Comparison of ENCODE assay signal across 28 mouse cellular contexts in the genomic region with DNA sequence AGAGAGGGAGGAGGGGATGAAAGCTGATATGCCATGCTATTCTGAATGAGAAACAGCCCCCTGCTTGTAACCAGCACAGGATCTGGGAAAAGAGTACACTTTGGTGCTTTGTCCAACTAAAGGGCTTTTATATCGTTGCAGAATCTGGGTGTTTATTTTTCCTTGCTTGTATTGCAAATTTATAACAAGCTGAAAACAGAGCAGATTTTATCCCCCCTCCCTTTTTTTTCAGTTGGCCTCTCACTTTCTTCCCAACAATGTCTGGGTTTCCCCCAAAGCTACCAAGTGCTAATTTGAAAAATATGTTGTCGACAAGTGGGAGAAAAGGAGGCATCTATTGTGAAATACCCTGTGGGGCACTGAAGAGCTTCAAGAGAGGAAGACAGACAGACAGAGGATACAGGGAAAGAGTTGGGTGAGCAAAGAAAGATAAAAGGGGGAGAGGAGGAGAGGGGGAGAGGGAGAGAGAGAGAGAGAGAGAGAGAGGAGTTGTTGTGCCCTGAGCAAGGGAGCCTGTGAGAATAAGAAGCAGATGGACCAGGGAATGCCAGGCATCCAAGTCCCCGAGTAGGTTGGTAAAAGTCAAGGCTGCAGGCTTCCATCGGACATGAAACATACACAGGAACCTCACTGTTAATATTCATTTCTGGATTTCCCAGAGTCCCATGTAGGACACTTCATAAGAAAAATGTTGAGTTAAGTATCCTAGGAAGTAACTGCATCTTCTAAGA.
A peak's percentile ranks its signal among the peaks of the same experiment; 100 is the strongest.
DNase-seq lines count a peak whose midpoint lies in the region; ATAC-seq lines count a peak whose summit lies in the region.
"Had no signal": no experiment of that assay in that cellular context is flagged by ENCODE, and none has a peak within 500 bp of the region (broad histone marks: within the 10 kb centered on the region; RNA-seq: fewer than 3 reads in every experiment).

No protein-coding gene starts in this region.

- no peak overlapping the region for H3K9ac ChIP-seq in midbrain, embryonic 15.5 days
- H3K9ac ChIP-seq in limb, embryonic 13.5 days = no peak overlapping the region
- H3K9ac ChIP-seq in forebrain, embryonic 11.5 days (ENCODE audit: low read length) = no peak overlapping the region
- no peak overlapping the region for H3K9ac ChIP-seq in liver, embryonic 12.5 days
- H3K9ac ChIP-seq: forebrain, embryonic 13.5 days; heart, embryonic 15.5 days; hindbrain, embryonic 15.5 days; intestine, embryonic 15.5 days; stomach, embryonic 15.5 days had no signal

- H3K4me3 ChIP-seq in midbrain, embryonic 10.5 days = no peak overlapping the region
- H3K4me3 ChIP-seq in midbrain, embryonic 15.5 days = no peak overlapping the region
- no peak overlapping the region for H3K4me3 ChIP-seq in embryonic facial prominence, embryonic 10.5 days
- H3K4me3 ChIP-seq in limb, embryonic 13.5 days = no peak overlapping the region
- no peak overlapping the region for H3K4me3 ChIP-seq in forebrain, embryonic 11.5 days (ENCODE audit: low read depth, low read length)
- H3K4me3 ChIP-seq in liver, embryonic 12.5 days = no peak overlapping the region
- H3K4me3 ChIP-seq: forebrain, embryonic 13.5 days; heart, embryonic 15.5 days; hindbrain, embryonic 15.5 days; intestine, embryonic 15.5 days; stomach, embryonic 15.5 days had no signal

- no peak for ATAC-seq in midbrain, embryonic 15.5 days (replicated peaks)
- no peak; the same call in 1 of the 2 replicates for ATAC-seq in limb, embryonic 13.5 days (ENCODE audit: low FRiP score, low read depth)
- no peak for ATAC-seq in forebrain, embryonic 11.5 days (replicated peaks; ENCODE audit: low FRiP score)
- no peak for ATAC-seq in liver, embryonic 12.5 days
- ATAC-seq: activated CD4-positive, CD25-positive, alpha-beta regulatory T cell, adult 4 months; forebrain, embryonic 13.5 days had no signal

- no peaks in the 10 kb centered on the region for H3K36me3 ChIP-seq in midbrain, embryonic 10.5 days
- no peaks in the 10 kb centered on the region for H3K36me3 ChIP-seq in midbrain, embryonic 15.5 days (replicated peaks)
- no peaks in the 10 kb centered on the region for H3K36me3 ChIP-seq in embryonic facial prominence, embryonic 10.5 days (replicated peaks)
- H3K36me3 ChIP-seq in limb, embryonic 13.5 days = no peaks in the 10 kb centered on the region
- no peaks in the 10 kb centered on the region for H3K36me3 ChIP-seq in forebrain, embryonic 11.5 days (ENCODE audit: control insufficient read depth, insufficient read depth, low read length)
- no peaks in the 10 kb centered on the region for H3K36me3 ChIP-seq in liver, embryonic 12.5 days
- H3K36me3 ChIP-seq: G1E; heart, embryonic 15.5 days; hindbrain, embryonic 15.5 days; intestine, embryonic 15.5 days; stomach, embryonic 15.5 days had no signal

- peak overlapping the region; percentile 23; the same call in 1 of the 2 replicates for H3K27ac ChIP-seq in midbrain, embryonic 10.5 days (replicated peaks)
- H3K27ac ChIP-seq in midbrain, embryonic 15.5 days = no peak overlapping the region
- peak overlapping the region; percentile 79 for H3K27ac ChIP-seq in embryonic facial prominence, embryonic 10.5 days (replicated peaks)
- peak overlapping the region; percentile 34; the same call in 1 of the 2 replicates for H3K27ac ChIP-seq in limb, embryonic 13.5 days
- H3K27ac ChIP-seq in forebrain, embryonic 11.5 days (ENCODE audit: low read depth, low read length) = no peak overlapping the region
- H3K27ac ChIP-seq in liver, embryonic 12.5 days = no peak overlapping the region
- H3K27ac ChIP-seq: forebrain, embryonic 13.5 days; heart, embryonic 15.5 days; hindbrain, embryonic 15.5 days; intestine, embryonic 15.5 days; stomach, embryonic 15.5 days had no signal

- H3K9me3 ChIP-seq in midbrain, embryonic 10.5 days (replicated peaks) = no peaks in the 10 kb centered on the region
- no peaks in the 10 kb centered on the region for H3K9me3 ChIP-seq in midbrain, embryonic 15.5 days
- H3K9me3 ChIP-seq in embryonic facial prominence, embryonic 10.5 days = no peaks in the 10 kb centered on the region
- H3K9me3 ChIP-seq in limb, embryonic 13.5 days = no peaks in the 10 kb centered on the region
- H3K9me3 ChIP-seq in forebrain, embryonic 11.5 days (ENCODE audit: control insufficient read depth, low read length) = no peaks in the 10 kb centered on the region
- no peaks in the 10 kb centered on the region for H3K9me3 ChIP-seq in liver, embryonic 12.5 days (replicated peaks)
- H3K9me3 ChIP-seq: forebrain, embryonic 13.5 days; G1E; heart, embryonic 15.5 days; hindbrain, embryonic 15.5 days; intestine, embryonic 15.5 days; stomach, embryonic 15.5 days had no signal

- 74% methylated on average over 4 of the region's 4 CpGs for WGBS in midbrain, embryonic 10.5 days
- 68% methylated on average over 4 of the region's 4 CpGs for WGBS in midbrain, embryonic 15.5 days
- 30% methylated on average over 4 of the region's 4 CpGs for WGBS in embryonic facial prominence, embryonic 10.5 days
- WGBS in limb, embryonic 13.5 days = 24% methylated on average over 4 of the region's 4 CpGs
- 63% methylated on average over 4 of the region's 4 CpGs for WGBS in forebrain, embryonic 11.5 days
- WGBS in liver, embryonic 12.5 days (ENCODE audit: insufficient replicate concordance) = 57% methylated on average over 4 of the region's 4 CpGs

- H3K4me2 ChIP-seq in midbrain, embryonic 15.5 days = no peak overlapping the region
- no peak overlapping the region for H3K4me2 ChIP-seq in limb, embryonic 13.5 days (replicated peaks)
- no peak overlapping the region for H3K4me2 ChIP-seq in forebrain, embryonic 11.5 days (ENCODE audit: low read depth, low read length, severe bottlenecking)
- no peak overlapping the region for H3K4me2 ChIP-seq in liver, embryonic 12.5 days
- H3K4me2 ChIP-seq: forebrain, embryonic 13.5 days; heart, embryonic 15.5 days; hindbrain, embryonic 15.5 days; intestine, embryonic 15.5 days; stomach, embryonic 15.5 days had no signal

- H3K27me3 ChIP-seq in midbrain, embryonic 10.5 days (ENCODE audit: low read depth, poor library complexity, severe bottlenecking) = no peaks in the 10 kb centered on the region
- H3K27me3 ChIP-seq in midbrain, embryonic 15.5 days (replicated peaks) = no peaks in the 10 kb centered on the region
- H3K27me3 ChIP-seq in embryonic facial prominence, embryonic 10.5 days (replicated peaks; ENCODE audit: low read depth, poor library complexity, severe bottlenecking) = no peaks in the 10 kb centered on the region
- H3K27me3 ChIP-seq in limb, embryonic 13.5 days = no peaks in the 10 kb centered on the region
- H3K27me3 ChIP-seq in forebrain, embryonic 11.5 days (ENCODE audit: control insufficient read depth, insufficient read depth, low read length) = no peaks in the 10 kb centered on the region
- no peaks in the 10 kb centered on the region for H3K27me3 ChIP-seq in liver, embryonic 12.5 days (replicated peaks)
- H3K27me3 ChIP-seq: CH12.LX; forebrain, embryonic 13.5 days; heart, embryonic 15.5 days; hindbrain, embryonic 15.5 days; intestine, embryonic 15.5 days; stomach, embryonic 15.5 days had no signal

- no peak for DNase-seq in midbrain, embryonic 10.5 days (ENCODE audit: low spot score)
- DNase-seq in embryonic facial prominence, embryonic 10.5 days (ENCODE audit: low spot score) = peak; percentile 48
- peak; percentile 20 for DNase-seq in fibroblast of lung, adult 2 months (ENCODE audit: low read depth)
- no peak for DNase-seq in forebrain, embryonic 11.5 days (ENCODE audit: low spot score)
- DNase-seq in retina, embryonic 14.5 days (ENCODE audit: low spot score) = no peak
- DNase-seq: adrenal gland, postnatal 14 days; B cell, adult 2 months; cerebellum, adult 2 months; cerebellum, postnatal 25 days; heart, postnatal 36 days; kidney, adult 8-10 months; kidney, postnatal 10 days; lung, adult 18-20 months; lung, postnatal 10 days; midbrain, embryonic 14.5 days; right cerebral cortex, adult 18-20 months; thymus, postnatal 4 days had no signal

- H3K4me1 ChIP-seq in midbrain, embryonic 10.5 days = peaks cover 9% of the 10 kb centered on the region
- no peaks in the 10 kb centered on the region for H3K4me1 ChIP-seq in midbrain, embryonic 15.5 days
- peaks cover 21% of the 10 kb centered on the region for H3K4me1 ChIP-seq in embryonic facial prominence, embryonic 10.5 days
- H3K4me1 ChIP-seq in limb, embryonic 13.5 days = peaks cover 15% of the 10 kb centered on the region
- H3K4me1 ChIP-seq in forebrain, embryonic 11.5 days (replicated peaks; ENCODE audit: control insufficient read depth, insufficient read depth, low read length) = no peaks in the 10 kb centered on the region
- H3K4me1 ChIP-seq in liver, embryonic 12.5 days = no peaks in the 10 kb centered on the region
- H3K4me1 ChIP-seq: forebrain, embryonic 13.5 days; heart, embryonic 15.5 days; hindbrain, embryonic 15.5 days; intestine, embryonic 15.5 days; stomach, embryonic 15.5 days had no signal

Comparison
In these comparisons a context has a peak if more than half of its experiments do, and no peak if none do; other contexts are left out.
1. H3K27ac ChIP-seq: peak in midbrain, embryonic 10.5 days (single experiment), embryonic facial prominence, embryonic 10.5 days (single experiment) and limb, embryonic 13.5 days (single experiment); none in midbrain, embryonic 15.5 days (single experiment), forebrain, embryonic 11.5 days (single experiment) and liver, embryonic 12.5 days (single experiment).
2. DNase-seq: peak in embryonic facial prominence, embryonic 10.5 days (single experiment) and fibroblast of lung, adult 2 months (single experiment); none in midbrain, embryonic 10.5 days (single experiment), forebrain, embryonic 11.5 days (single experiment) and retina, embryonic 14.5 days (single experiment).